Mouse (Mus musculus) B cell, adult (primary cell): ENCODE data around the gene Cma1. TPM values are rescaled to one million over a fixed set of nuclear protein-coding genes. Genes with fewer than 3 reads are reported as not detected.

Experiments used
- total RNA-seq: library from RNA; stranded (reverse); gene quantifications from 4 replicates; pipeline ENCODE4 v1.2.4, GENCODE M21; 2023; ENCODE audit not compliant: inconsistent age

Cma1 gene
- 0.66 TPM in 1 of 4 replicates, not detected in the others for total RNA-seq

DNA sequence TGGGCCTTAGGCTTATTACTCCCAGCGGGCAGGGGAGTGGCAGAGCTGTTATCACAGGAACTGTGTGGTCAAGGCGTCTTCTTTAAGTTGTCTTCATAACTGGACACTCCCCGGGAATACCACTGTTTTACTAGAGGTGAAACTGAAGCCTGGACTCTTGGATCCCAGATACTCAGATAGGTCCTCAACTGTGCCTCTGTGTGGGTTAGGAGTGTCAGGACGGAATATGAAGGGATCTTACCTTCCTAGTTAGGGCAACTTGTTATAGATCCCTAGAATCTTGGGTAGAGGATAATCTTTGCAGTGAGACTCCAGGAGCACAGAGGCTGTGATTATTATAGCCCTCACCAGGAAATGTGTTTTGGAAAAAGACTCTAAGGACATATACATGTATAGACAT lies at the start of gene Cma1:
Gene Cma1 (minus strand): TSS at position 101 of the 400 bp plus-strand sequence.

DNA sequence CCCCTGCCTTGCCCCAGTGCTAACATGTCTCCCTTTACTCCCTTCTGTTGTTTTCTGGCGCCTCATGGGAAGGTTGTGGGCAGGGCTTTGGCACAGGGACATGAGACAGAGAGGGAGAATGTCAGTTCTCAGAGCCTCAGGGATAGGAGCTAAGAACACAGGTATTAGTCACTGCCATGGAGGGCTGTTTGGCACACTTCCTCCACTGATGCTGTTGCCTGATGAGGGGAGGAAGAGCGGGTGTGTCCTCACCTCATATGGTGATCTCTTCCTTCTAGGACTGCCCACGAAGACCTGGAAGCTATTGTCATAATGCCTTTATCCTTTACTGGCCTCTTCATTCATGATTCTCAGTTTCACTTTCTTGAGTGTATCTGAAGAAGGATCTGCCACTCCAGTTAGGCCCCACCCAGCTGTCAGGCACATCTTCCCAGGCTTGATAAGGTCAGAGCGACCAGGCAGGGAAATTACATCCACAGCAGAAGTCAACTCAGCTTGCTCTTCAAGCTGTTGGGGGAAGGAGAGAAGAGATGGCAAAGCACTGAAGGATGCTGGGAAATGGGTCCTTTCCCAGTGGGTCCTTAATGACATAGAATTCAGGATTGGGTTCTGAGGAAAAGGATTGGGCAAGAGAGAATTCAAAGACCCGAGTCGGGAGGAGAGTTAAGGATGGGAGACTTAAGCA lies 6.0 kb upstream of the Cma1 start, which contains the start of gene Cma2:
Gene Cma2 (plus strand): TSS at position 635 of the 685 bp plus-strand sequence.

GRCm38 (mm10) chr14:55899701-55900413 lies 44.6 kb downstream of the Cma1 start, which contains the start of gene Sdr39u1:
Sdr39u1 (minus strand) TSS chr14:55900293.

Other genes with a start within 250 kb of the Cma1 start
- 1.2 to 3.0 TPM (median 1.2 TPM) in 4 replicates for gene Tgm1, start 230.7 kb downstream of the Cma1 start, total RNA-seq
- gene Rabggta, start 222.4 kb downstream of the Cma1 start, total RNA-seq, result 73.0 to 82.3 TPM (median 79.9 TPM) in 4 replicates
- 23.1 to 26.7 TPM (median 25.5 TPM) in 4 replicates for gene Dhrs1, start 199.0 kb downstream of the Cma1 start, total RNA-seq
- 29.2 to 37.3 TPM (median 34.5 TPM) in 4 replicates for gene Nop9, start 199.0 kb downstream of the Cma1 start, total RNA-seq
- gene Cideb, start 186.2 kb downstream of the Cma1 start, total RNA-seq, result not detected in 4 replicates
- gene Ltb4r2, start 183.2 kb downstream of the Cma1 start, total RNA-seq, result 0.22 to 0.84 TPM (median 0.36 TPM) in 3 of 4 replicates, not detected in the other
- gene Ltb4r1, start 178.7 kb downstream of the Cma1 start, total RNA-seq, result not detected in 4 replicates
- gene Adcy4, start 160.6 kb downstream of the Cma1 start, total RNA-seq, result 0.24 to 1.4 TPM (median 0.48 TPM) in 3 of 4 replicates, not detected in the other
- gene Ripk3, start 155.8 kb downstream of the Cma1 start, total RNA-seq, result 86.4 to 109 TPM (median 93.4 TPM) in 4 replicates
- not detected in 4 replicates for gene Nfatc4, start 121.5 kb downstream of the Cma1 start, total RNA-seq
- 0.06 to 0.09 TPM in 2 of 4 replicates, not detected in the others for gene Nynrin, start 90.7 kb downstream of the Cma1 start, total RNA-seq
- 0.22 TPM in 1 of 4 replicates, not detected in the others for gene Cbln3, start 60.3 kb downstream of the Cma1 start, total RNA-seq
- gene Khnyn, start 59.7 kb downstream of the Cma1 start, total RNA-seq, result 92.3 to 98.0 TPM (median 96.5 TPM) in 4 replicates
- 25.6 to 37.3 TPM (median 31.5 TPM) in 4 replicates for gene Sdr39u1, start 44.4 kb downstream of the Cma1 start, total RNA-seq
- gene Cma2, start 6.3 kb upstream of the Cma1 start, total RNA-seq, result not detected in 4 replicates
- gene Mcpt1, start 73.3 kb upstream of the Cma1 start, total RNA-seq, result not detected in 4 replicates
- gene Mcpt9, start 85.8 kb upstream of the Cma1 start, total RNA-seq, result not detected in 4 replicates
- gene Mcpt2, start 97.4 kb upstream of the Cma1 start, total RNA-seq, result 0.51 TPM in 2 of 4 replicates, not detected in the others
- 0.61 TPM in 1 of 4 replicates, not detected in the others for gene Mcpt4, start 117.6 kb upstream of the Cma1 start, total RNA-seq
- gene Mcpt8, start 140.6 kb upstream of the Cma1 start, total RNA-seq, result not detected in 4 replicates
- not detected in 4 replicates for gene Ctsg, start 157.9 kb upstream of the Cma1 start, total RNA-seq
- not detected in 4 replicates for gene Gzme, start 175.9 kb upstream of the Cma1 start, total RNA-seq
- not detected in 4 replicates for gene Gzmd, start 187.9 kb upstream of the Cma1 start, total RNA-seq
- not detected in 4 replicates for gene Gzmg, start 214.9 kb upstream of the Cma1 start, total RNA-seq
- not detected in 4 replicates for gene Gzmn, start 229.9 kb upstream of the Cma1 start, total RNA-seq